Mouse (Mus musculus): ENCODE measurements around the gene Rab6b. TPM values are rescaled to one million over a fixed set of nuclear protein-coding genes. Genes with fewer than 3 reads are reported as not detected.

The Rab6b gene
- polyA plus RNA-seq, 1 experiment from 2014 or later, result 11.5 TPM

- Histone ChIP-seq H3K27ac (no peak overlapping the region), H3K4me2 (replicated peaks) (no peak overlapping the region), H3K9ac (no peak overlapping the region), H3K4me1 (peaks cover 10% of the 10 kb centered on the region), H3K36me3 (no peaks in the 10 kb centered on the region), H3K27me3 (no peaks in the 10 kb centered on the region), H3K4me3 (no peak overlapping the region), H3K9me3 (no peaks in the 10 kb centered on the region)
- 67% methylated on average over 7 of the region's 7 CpGs for WGBS
- ATAC-seq (ENCODE audit: insufficient number of reproducible peaks, insufficient read depth, low FRiP score, low TSS enrichment), result no peak
These were observed 122.5 kb downstream of the Rab6b start for GRCm38 (mm10) chr9:103234059-103234458.

- H3K36me3 ChIP-seq, result no peaks in the 10 kb centered on the region
- peaks cover 10% of the 10 kb centered on the region for H3K4me1 ChIP-seq
- H3K9ac ChIP-seq, result no peak overlapping the region
- no peak overlapping the region for H3K27ac ChIP-seq
- ATAC-seq (ENCODE audit: insufficient number of reproducible peaks, insufficient read depth, low FRiP score, low TSS enrichment), result no peak; the same call in 1 of the 2 replicates
- 52% methylated on average over 7 of the region's 7 CpGs for WGBS
- no peak overlapping the region for H3K4me3 ChIP-seq
- H3K27me3 ChIP-seq, result no peaks in the 10 kb centered on the region
- no peak overlapping the region for H3K4me2 ChIP-seq (replicated peaks)
- H3K9me3 ChIP-seq, result no peaks in the 10 kb centered on the region
These were observed 123.1 kb downstream of the Rab6b start for GRCm38 (mm10) chr9:103234565-103235165.

Other genes with a start within 250 kb of the Rab6b start
- 3.5 and 3.7 TPM in 2 replicates for gene Slco2a1, start 123.1 kb upstream of the Rab6b start, polyA plus RNA-seq (2016; fragmentation: Nextera tagmentation; extraction: Ambion mirVana)
- gene Srprb, start 90.3 kb downstream of the Rab6b start, polyA plus RNA-seq (2016; fragmentation: Nextera tagmentation; extraction: Ambion mirVana), result 58.0 and 60.0 TPM in 2 replicates
- gene Gm20425, start 118.5 kb downstream of the Rab6b start, polyA plus RNA-seq (2016; fragmentation: Nextera tagmentation; extraction: Ambion mirVana), result 0.60 and 2.9 TPM in 2 replicates
- gene Trf, start 118.7 kb downstream of the Rab6b start, polyA plus RNA-seq (2016; fragmentation: Nextera tagmentation; extraction: Ambion mirVana), result 19.1 and 20.1 TPM in 2 replicates
- 3.8 and 5.7 TPM in 2 replicates for gene 1300017J02Rik, start 193.3 kb downstream of the Rab6b start, polyA plus RNA-seq (2016; fragmentation: Nextera tagmentation; extraction: Ambion mirVana)
- 77.3 and 78.4 TPM in 2 replicates for gene Topbp1, start 193.4 kb downstream of the Rab6b start, polyA plus RNA-seq (2016; fragmentation: Nextera tagmentation; extraction: Ambion mirVana)

All from embryonic facial prominence, embryonic 12.5 days (tissue).